Mouse (Mus musculus): ENCODE measurements at regions not wholly inside any gene's neighbourhood (a gene's known extent, or its start where the extent isn't known, plus 50 kb on each side); places are given as distances from the start of the nearest gene placed in this dataset.

GRCm38 (mm10) chr2:21034651-21035050 lies 66.0 kb upstream of the Arhgap21 start:
- Histone ChIP-seq H3K36me3 (replicated peaks in 1 of 2; ENCODE audit: control insufficient read depth in 1 of 2, insufficient read depth in 1 of 2, low read length in 1 of 2) (no peaks in the 10 kb centered on the region), H3K9me3 (replicated peaks; ENCODE audit: low read length) (no peaks in the 10 kb centered on the region), H3K27me3 (replicated peaks) (no peaks in the 10 kb centered on the region), H3K4me1 (ENCODE audit: control insufficient read depth in 1 of 2, insufficient read depth in 2 of 2) (peaks cover 15 to 38% of the 10 kb centered on the region in 2 experiments; a peak in 3 of 4 replicates), H3K4me2 (ENCODE audit: insufficient read depth, low read depth, poor library complexity, severe bottlenecking) (no peak overlapping the region), H3K4me3 (replicated peaks in 1 of 3; ENCODE audit: low read depth in 2 of 3, low read length in 2 of 3, poor library complexity in 1 of 3) (no peak overlapping the region), H3K27ac (ENCODE audit: insufficient read depth, low read depth) (no peak overlapping the region), H3K9ac (ENCODE audit: insufficient read depth, low read depth) (no peak overlapping the region), H3K79me2 (replicated peaks; ENCODE audit: control insufficient read depth, extremely low read depth, insufficient read depth, poor library complexity, severe bottlenecking) (no peaks in the 10 kb centered on the region)
- no peak for TF ChIP-seq RCOR1 (conservative IDR thresholded peaks at IDR 0.05; ENCODE audit: low read depth, low read length)
- TF ChIP-seq JUN (IDR thresholded peaks at IDR 0.05; ENCODE audit: insufficient read depth, low read depth, low read length), result no peak
- dilution Hi-C loops (cut with MboI; ENCODE audit: extremely low pct_ligation_motif_present, extremely low pct_unique_long_range_greater_than_20kb, low sequenced_read_pairs) (no loop called here), in situ Hi-C loops (cut with MboI; ENCODE audit: low pct_ligation_motif_present, low pct_unique_long_range_greater_than_20kb, low sequenced_read_pairs) (no loop called here)
- no peak for DNase-seq (ENCODE audit: extremely low read depth)

GRCm38 (mm10) chr2:21030650-21031049 lies 62.0 kb upstream of the Arhgap21 start:
- Histone ChIP-seq H3K79me2 (replicated peaks; ENCODE audit: control insufficient read depth, extremely low read depth, insufficient read depth, poor library complexity, severe bottlenecking) (no peaks in the 10 kb centered on the region), H3K27ac (ENCODE audit: insufficient read depth, low read depth) (no peak overlapping the region), H3K9me3 (replicated peaks; ENCODE audit: low read length) (no peaks in the 10 kb centered on the region), H3K4me1 (ENCODE audit: control insufficient read depth in 1 of 2, insufficient read depth in 2 of 2) (peaks cover 8 to 9% of the 10 kb centered on the region in 2 experiments; a peak in 3 of 4 replicates), H3K4me2 (ENCODE audit: insufficient read depth, low read depth, poor library complexity, severe bottlenecking) (no peak overlapping the region), H3K4me3 (replicated peaks in 1 of 3; ENCODE audit: low read depth in 2 of 3, low read length in 2 of 3, poor library complexity in 1 of 3) (no peak overlapping the region), H3K27me3 (replicated peaks) (no peaks in the 10 kb centered on the region), H3K9ac (ENCODE audit: insufficient read depth, low read depth) (no peak overlapping the region), H3K36me3 (replicated peaks in 1 of 2; ENCODE audit: control insufficient read depth in 1 of 2, insufficient read depth in 1 of 2, low read length in 1 of 2) (no peaks in the 10 kb centered on the region)
- DNase-seq (ENCODE audit: extremely low read depth), result no peak
- dilution Hi-C loops (cut with MboI; ENCODE audit: extremely low pct_ligation_motif_present, extremely low pct_unique_long_range_greater_than_20kb, low sequenced_read_pairs) (no loop called here), in situ Hi-C loops (cut with MboI; ENCODE audit: low pct_ligation_motif_present, low pct_unique_long_range_greater_than_20kb, low sequenced_read_pairs) (no loop called here)
- no peak for TF ChIP-seq ELF1 (IDR thresholded peaks at IDR 0.05; ENCODE audit: low read depth, low read length)
- no peak for TF ChIP-seq GABPA (IDR thresholded peaks at IDR 0.05; ENCODE audit: insufficient replicate concordance, low read depth, low read length)
- no peak for TF ChIP-seq MXI1 (IDR thresholded peaks at IDR 0.05; ENCODE audit: low read depth, low read length)
- TF ChIP-seq USF2 (conservative IDR thresholded peaks at IDR 0.05; ENCODE audit: low read depth, low read length), result no peak

- H3K4me1 ChIP-seq (ENCODE audit: control insufficient read depth in 1 of 2, insufficient read depth in 2 of 2), result peaks cover 1 to 2% of the 10 kb centered on the region in 2 experiments; a peak in 3 of 4 replicates
- H3K27ac ChIP-seq (ENCODE audit: insufficient read depth, low read depth), result no peak overlapping the region
- no peaks in the 10 kb centered on the region for H3K27me3 ChIP-seq (replicated peaks)
- in situ Hi-C loops (cut with MboI; ENCODE audit: low pct_ligation_motif_present, low pct_unique_long_range_greater_than_20kb, low sequenced_read_pairs), result no loop called here
- TF ChIP-seq MAX (IDR thresholded peaks at IDR 0.05; ENCODE audit: low read length) (no peak), GABPA (IDR thresholded peaks at IDR 0.05; ENCODE audit: insufficient replicate concordance, low read depth, low read length) (no peak), USF1 (IDR thresholded peaks at IDR 0.05; ENCODE audit: low read depth, low read length) (no peak), JUND (conservative IDR thresholded peaks at IDR 0.05; ENCODE audit: low read depth, low read length) (no peak), HCFC1 (IDR thresholded peaks at IDR 0.05; ENCODE audit: low read depth, low read length) (no peak), RCOR1 (conservative IDR thresholded peaks at IDR 0.05; ENCODE audit: low read depth, low read length) (no peak), ZNF384 (IDR thresholded peaks at IDR 0.05; ENCODE audit: low read depth, low read length) (no peak), CHD1 (IDR thresholded peaks at IDR 0.05; ENCODE audit: low read depth, low read length) (no peak)
- H3K9ac ChIP-seq (ENCODE audit: insufficient read depth, low read depth), result no peak overlapping the region
- no peak overlapping the region; the same call in 1 of the 2 replicates for H3K4me2 ChIP-seq (ENCODE audit: insufficient read depth, low read depth, poor library complexity, severe bottlenecking)
- H3K36me3 ChIP-seq (replicated peaks in 1 of 2; ENCODE audit: control insufficient read depth in 1 of 2, insufficient read depth in 1 of 2, low read length in 1 of 2), result no peaks in the 10 kb centered on the region
- H3K4me3 ChIP-seq (replicated peaks in 1 of 3; ENCODE audit: low read depth in 2 of 3, low read length in 2 of 3, poor library complexity in 1 of 3), result no peak overlapping the region
- DNase-seq (ENCODE audit: extremely low read depth), result no peak
- H3K79me2 ChIP-seq (replicated peaks; ENCODE audit: control insufficient read depth, extremely low read depth, insufficient read depth, poor library complexity, severe bottlenecking), result no peaks in the 10 kb centered on the region
- H3K9me3 ChIP-seq (replicated peaks; ENCODE audit: low read length), result no peaks in the 10 kb centered on the region
- dilution Hi-C loops (cut with MboI; ENCODE audit: extremely low pct_ligation_motif_present, extremely low pct_unique_long_range_greater_than_20kb, low sequenced_read_pairs), result no loop called here
Measured at GRCm38 (mm10) chr2:21029391-21030010, 60.8 kb upstream of the Arhgap21 start.
